Mouse (Mus musculus) hindbrain, embryonic 11.5 days (tissue): ENCODE data around the gene Foxred1. TPM values are rescaled to one million over a fixed set of nuclear protein-coding genes. Genes with fewer than 3 reads are reported as not detected.

Experiments
- ATAC-seq: fragments of 200-750 bp; cut with Nextera tagmentation; 2 replicates; pipeline ENCODE4 v1.8.0; 2017; ENCODE audit warnings: mild to moderate bottlenecking, moderate TSS enrichment, moderate library complexity; ENCODE audit not compliant: low FRiP score
- DNase-seq: peaks from one replicate; pipeline ENCODE4 v3.0.0-alpha.2; 2015; ENCODE audit warnings: low spot score
- H3K27ac ChIP-seq: fragments of 300-500 bp; sonication (generic); 2 replicates; pipeline ENCODE4 v1.5.1; 2014; ENCODE audit warnings: mild to moderate bottlenecking, low read depth, low read length
- H3K27me3 ChIP-seq: fragments of 300-500 bp; sonication (generic); 2 replicates; pipeline ENCODE4 v1.6.1; 2014; ENCODE audit warnings: mild to moderate bottlenecking, low read length, moderate library complexity, mixed read lengths; ENCODE audit not compliant: control insufficient read depth, insufficient read depth
- H3K36me3 ChIP-seq: fragments of 300-500 bp; sonication (generic); 2 replicates; pipeline ENCODE4 v1.6.1; 2014; ENCODE audit warnings: mild to moderate bottlenecking, low read length, moderate library complexity, mixed read lengths; ENCODE audit not compliant: control insufficient read depth, insufficient read depth
- H3K4me1 ChIP-seq: fragments of 300-500 bp; sonication (generic); replicated peaks from 2 replicates; pipeline ENCODE4 v1.6.1; 2014; ENCODE audit warnings: low read length, mixed read lengths; ENCODE audit not compliant: control insufficient read depth, insufficient read depth
- H3K4me2 ChIP-seq: fragments of 300-500 bp; sonication (generic); replicated peaks from 2 replicates; pipeline ENCODE4 v1.6.1; 2014; ENCODE audit warnings: mild to moderate bottlenecking, low read depth, low read length
- H3K4me3 ChIP-seq: fragments of 300-500 bp; sonication (generic); 2 replicates; pipeline ENCODE4 v1.5.1; 2014; ENCODE audit warnings: low read depth, low read length
- H3K9ac ChIP-seq: fragments of 300-500 bp; sonication (generic); 2 replicates; pipeline ENCODE4 v1.6.1; 2014; ENCODE audit warnings: low read depth, low read length
- H3K9me3 ChIP-seq: fragments of 300-500 bp; sonication (generic); 2 replicates; pipeline ENCODE4 v1.6.1; 2016; ENCODE audit warnings: low read length; ENCODE audit not compliant: control insufficient read depth
- WGBS: fragments of 180-500 bp; shearing (Covaris S2); extraction: QIAGEN DNeasy Blood & Tissue Kit; methylation state at CpG from one replicate; pipeline ENCODE4 v1.1.7; 2014; 5-methylcytosine and 5-hydroxymethylcytosine counted together
- polyA plus RNA-seq: library from polyadenylated mRNA; unstranded; fragments of >200 nt; fragmentation: Nextera tagmentation; extraction: Ambion mirVana; gene quantifications from 2 replicates; pipeline ENCODE4 v1.2.1, GENCODE M21; 2014

The Foxred1 gene
- polyA plus RNA-seq, 1 experiment from 2014 or later = 30.7 TPM

DNA sequence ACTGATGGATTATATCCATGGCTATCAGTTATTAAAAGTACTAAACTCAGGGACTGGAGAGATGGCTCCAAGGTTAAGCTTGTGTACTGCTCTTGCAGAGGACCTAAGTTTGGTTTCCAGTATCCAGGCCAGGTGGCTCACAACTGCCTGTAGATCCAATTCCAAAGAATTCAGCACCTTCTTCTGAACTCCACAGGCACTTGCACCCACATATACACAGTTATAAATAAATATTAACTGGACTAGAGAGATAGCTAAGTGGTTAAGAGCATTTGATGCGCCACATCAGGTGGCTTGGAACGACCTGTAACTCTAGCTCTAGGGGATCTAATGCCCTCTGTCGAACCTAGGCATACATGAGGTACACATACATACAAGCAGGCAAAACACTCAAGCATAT is 17.8 kb upstream of the Foxred1 start:
- no peak overlapping the region for H3K9ac ChIP-seq
- H3K36me3 ChIP-seq = no peaks in the 10 kb centered on the region
- ATAC-seq (no peak), DNase-seq (no peak)
- WGBS = 93% methylated on average over 3 of the region's 3 CpGs
- H3K27me3 ChIP-seq = no peaks in the 10 kb centered on the region
- H3K4me2 ChIP-seq = no peak overlapping the region
- no peaks in the 10 kb centered on the region for H3K4me1 ChIP-seq
- H3K4me3 ChIP-seq = no peak overlapping the region
- H3K9me3 ChIP-seq = no peaks in the 10 kb centered on the region
- no peak overlapping the region for H3K27ac ChIP-seq

GRCm38 (mm10) chr9:35223466-35223865 is 12.6 kb upstream of the Foxred1 start:
- H3K4me3 ChIP-seq = no peak overlapping the region
- no peak for ATAC-seq
- H3K27ac ChIP-seq = no peak overlapping the region
- H3K27me3 ChIP-seq = no peaks in the 10 kb centered on the region
- H3K36me3 ChIP-seq = no peaks in the 10 kb centered on the region
- H3K9me3 ChIP-seq = no peaks in the 10 kb centered on the region
- 91% methylated on average over 3 of the region's 3 CpGs for WGBS
- H3K4me1 ChIP-seq = no peaks in the 10 kb centered on the region
- no peak for DNase-seq
- H3K9ac ChIP-seq = no peak overlapping the region
- H3K4me2 ChIP-seq = no peak overlapping the region

GRCm38 (mm10) chr9:35217963-35218362 is 7.1 kb upstream of the Foxred1 start:
- DNase-seq (no peak), ATAC-seq (no peak)
- Histone ChIP-seq H3K4me1 (no peaks in the 10 kb centered on the region), H3K27me3 (no peaks in the 10 kb centered on the region), H3K9me3 (no peaks in the 10 kb centered on the region), H3K9ac (no peak overlapping the region), H3K36me3 (peaks cover 2% of the 10 kb centered on the region; the same call in 1 of the 2 replicates), H3K4me3 (no peak overlapping the region), H3K4me2 (no peak overlapping the region), H3K27ac (no peak overlapping the region)
- 71% methylated on average over 1 of the region's 1 CpGs for WGBS

GRCm38 (mm10) chr9:35211573-35212511 is 987 bp upstream of the Foxred1 start:
- WGBS = 36% methylated on average over 26 of the region's 26 CpGs
- Histone ChIP-seq H3K36me3 (peaks cover 2% of the 10 kb centered on the region; the same call in 1 of the 2 replicates), H3K4me3 (peak overlapping the region; percentile 79), H3K27ac (no peak overlapping the region), H3K4me1 (no peaks in the 10 kb centered on the region; the same call in 1 of the 2 replicates), H3K27me3 (no peaks in the 10 kb centered on the region), H3K4me2 (peak overlapping the region; percentile 69), H3K9ac (peak overlapping the region; percentile 85), H3K9me3 (no peaks in the 10 kb centered on the region)
- ATAC-seq (0 out of 2 replicates have a peak, but pooled peaks have one; percentile 0), DNase-seq (no peak)

GRCm38 (mm10) chr9:35204421-35204820 is 6.4 kb downstream of the Foxred1 start:
- H3K4me1 ChIP-seq = no peaks in the 10 kb centered on the region
- 96% methylated on average over 2 of the region's 2 CpGs for WGBS
- H3K27ac ChIP-seq = no peak overlapping the region
- H3K4me3 ChIP-seq = no peak overlapping the region
- H3K4me2 ChIP-seq = no peak overlapping the region
- no peaks in the 10 kb centered on the region for H3K9me3 ChIP-seq
- no peak overlapping the region for H3K9ac ChIP-seq
- no peak for DNase-seq
- peaks cover 9% of the 10 kb centered on the region; the same call in 1 of the 2 replicates for H3K36me3 ChIP-seq
- H3K27me3 ChIP-seq = no peaks in the 10 kb centered on the region
- ATAC-seq = no peak

- WGBS = 75% methylated on average over 3 of the region's 3 CpGs
- no peak for ATAC-seq
- H3K9ac ChIP-seq = no peak overlapping the region
Observed at GRCm38 (mm10) chr9:35203536-35203935, 7.3 kb downstream of the Foxred1 start.

DNA sequence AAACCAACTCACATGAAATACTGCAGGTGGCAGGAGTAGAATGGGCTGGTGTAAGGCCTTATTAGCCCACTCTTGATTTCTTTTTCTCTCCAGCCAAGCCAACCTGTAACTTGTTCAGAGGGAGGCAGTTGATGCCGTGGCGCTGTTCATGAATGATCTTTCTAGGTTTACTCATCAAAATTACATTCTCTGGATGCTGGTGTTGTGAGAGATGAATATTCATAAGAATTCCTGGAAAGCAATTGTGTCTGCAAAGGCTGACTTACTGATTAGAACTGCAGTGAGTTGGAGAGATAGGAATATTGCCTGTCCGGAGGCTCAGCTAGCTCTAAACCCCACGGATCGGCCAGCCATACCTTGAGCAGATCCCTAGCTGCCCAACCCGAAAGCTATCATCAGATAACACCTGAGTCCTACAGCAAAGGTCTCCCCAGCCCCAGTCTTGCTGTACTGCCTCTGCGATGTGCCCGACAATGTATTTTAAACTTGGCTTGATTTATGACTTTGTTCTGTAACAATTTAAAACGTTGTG is 10.3 kb downstream of the Foxred1 start:
- WGBS = 68% methylated on average over 9 of the region's 9 CpGs
- H3K9me3 ChIP-seq = no peaks in the 10 kb centered on the region
- H3K27ac ChIP-seq = no peak overlapping the region
- H3K4me3 ChIP-seq = no peak overlapping the region
- ATAC-seq = 0 out of 2 replicates have a peak, but pooled peaks have one; percentile 6
- H3K36me3 ChIP-seq = 0 out of 2 replicates have a peak, but pooled peaks cover 6% of the 10 kb centered on the region
- H3K4me1 ChIP-seq = no peaks in the 10 kb centered on the region; the same call in 1 of the 2 replicates
- DNase-seq = no peak
- H3K4me2 ChIP-seq = peak overlapping the region; percentile 76
- no peaks in the 10 kb centered on the region for H3K27me3 ChIP-seq
- H3K9ac ChIP-seq = peak overlapping the region; percentile 83; the same call in 1 of the 2 replicates

More at GRCm38 (mm10) chr9:35203536-35203935, 7.3 kb downstream of the Foxred1 start:
- no peak overlapping the region for H3K4me3 ChIP-seq
- no peak for DNase-seq
- H3K4me2 ChIP-seq = no peak overlapping the region
- no peaks in the 10 kb centered on the region; the same call in 1 of the 2 replicates for H3K4me1 ChIP-seq
- H3K9me3 ChIP-seq = no peaks in the 10 kb centered on the region
- peaks cover 9% of the 10 kb centered on the region; the same call in 1 of the 2 replicates for H3K36me3 ChIP-seq
- H3K27me3 ChIP-seq = no peaks in the 10 kb centered on the region
- no peak overlapping the region for H3K27ac ChIP-seq

DNA sequence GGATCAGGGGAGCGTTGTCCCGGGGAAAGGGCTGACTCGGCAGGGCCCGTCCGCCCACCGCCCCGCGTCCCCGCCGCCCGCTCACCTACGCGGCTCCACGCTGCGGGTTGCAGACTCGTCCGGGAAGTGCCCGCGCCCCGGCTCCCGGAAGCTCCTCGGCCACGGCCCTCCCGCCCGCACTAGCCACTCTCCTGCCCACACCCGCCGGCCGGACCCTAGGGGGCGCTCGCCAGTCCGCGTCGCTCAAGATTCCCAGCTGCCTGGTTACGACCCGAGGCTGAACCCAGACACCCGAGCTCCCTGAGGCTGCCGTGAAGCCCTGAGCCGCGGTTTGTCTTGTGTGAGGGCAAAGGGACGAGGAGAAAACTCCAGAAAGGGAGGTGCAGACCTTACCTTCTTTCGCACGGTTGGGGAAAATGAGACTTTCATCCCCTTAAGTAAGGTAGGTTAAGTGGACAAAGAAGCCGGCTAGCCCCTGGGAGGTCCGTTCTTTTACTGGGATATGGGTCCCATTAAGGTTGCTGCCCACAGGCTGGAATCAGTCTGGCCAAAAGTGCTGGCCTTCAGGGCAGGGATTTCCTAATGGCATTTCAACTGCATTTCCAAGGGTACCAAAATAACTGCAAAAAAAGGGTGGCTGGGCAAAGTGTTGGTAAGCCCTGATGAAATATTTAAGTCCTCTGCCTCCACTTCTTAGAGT is 10.9 kb downstream of the Foxred1 start, which contains the start of the genes Srpr and Tirap:
Srpr (plus strand) TSS at position 404 of the 700 bp plus-strand sequence.
Tirap (minus strand) TSS at position 520 of the 700 bp plus-strand sequence.
- no peaks in the 10 kb centered on the region for H3K27me3 ChIP-seq
- H3K36me3 ChIP-seq = 0 out of 2 replicates have a peak, but pooled peaks cover 4% of the 10 kb centered on the region
- peak; percentile 93 for ATAC-seq
- H3K27ac ChIP-seq = no peak within 1 kb of the TSS
- H3K4me2 ChIP-seq = peak within 1 kb of the TSS; percentile 76
- DNase-seq = peak; percentile 94
- H3K4me1 ChIP-seq = no peaks in the 10 kb centered on the region; the same call in 1 of the 2 replicates
- H3K9ac ChIP-seq = peak within 1 kb of the TSS; percentile 83
- WGBS = under 1% methylated on average over 38 of the region's 44 CpGs
- no peaks in the 10 kb centered on the region for H3K9me3 ChIP-seq
- peak within 1 kb of the TSS; percentile 69 for H3K4me3 ChIP-seq
